Mouse (Mus musculus) kidney, postnatal 0 days (tissue): ENCODE data around the gene Iqcf5. TPM values are rescaled to one million over a fixed set of nuclear protein-coding genes. Genes with fewer than 3 reads are reported as not detected.
"Not testable (repeated sequence)": the region's sequence is repeated elsewhere in the genome, so short reads cannot be mapped to it uniquely, and the experiment has no call there.

Experiments
- ATAC-seq: fragments of 200-750 bp; cut with Nextera tagmentation; replicated peaks from 2 replicates; pipeline ENCODE4 v1.8.0; 2017; ENCODE audit warnings: low read depth, moderate number of reproducible peaks, moderate TSS enrichment, moderate library complexity; ENCODE audit not compliant: low FRiP score
- DNase-seq: peaks from one replicate; pipeline ENCODE4 v3.0.0-alpha.2; 2016; ENCODE audit warnings: low spot score
- H3K27ac ChIP-seq: fragments of 300-500 bp; sonication (generic); 2 replicates; pipeline ENCODE4 v1.5.1; 2014; ENCODE audit warnings: mild to moderate bottlenecking
- H3K27me3 ChIP-seq: fragments of 300-500 bp; sonication (generic); 2 replicates; pipeline ENCODE4 v1.6.1; 2014; ENCODE audit warnings: low read length, mixed read lengths; ENCODE audit not compliant: insufficient read depth
- H3K36me3 ChIP-seq: fragments of 300-500 bp; sonication (generic); 2 replicates; pipeline ENCODE4 v1.6.1; 2014; ENCODE audit warnings: low read length, mixed read lengths; ENCODE audit not compliant: insufficient read depth
- H3K4me1 ChIP-seq: fragments of 300-500 bp; sonication (generic); replicated peaks from 2 replicates; pipeline ENCODE4 v1.6.1; 2014; ENCODE audit warnings: antibody characterized with exemption, low read length, mixed read lengths; ENCODE audit not compliant: insufficient read depth
- H3K4me2 ChIP-seq: fragments of 300-500 bp; sonication (generic); 2 replicates; pipeline ENCODE4 v1.6.1; 2014; ENCODE audit warnings: mild to moderate bottlenecking, low read length, moderate library complexity, mixed read lengths
- H3K4me3 ChIP-seq: fragments of 300-500 bp; sonication (generic); replicated peaks from 2 replicates; pipeline ENCODE4 v1.5.1; 2014; ENCODE audit warnings: low read depth, low read length
- H3K9ac ChIP-seq: fragments of 300-500 bp; sonication (generic); 2 replicates; pipeline ENCODE4 v1.6.1; 2014; ENCODE audit warnings: low read depth, low read length
- H3K9me3 ChIP-seq: fragments of 300-500 bp; sonication (generic); replicated peaks from 2 replicates; pipeline ENCODE4 v1.6.1; 2016; ENCODE audit warnings: low read length, inconsistent platforms, mixed read lengths
- CTCF ChIP-seq: IDR thresholded peaks from 2 replicates; pipeline ENCODE4 v1.5.1; 2016; ENCODE audit warnings: antibody characterized with exemption, low read depth, mild to moderate bottlenecking, moderate library complexity
- WGBS: fragments of 180-500 bp; shearing (Covaris S2); extraction: QIAGEN DNeasy Blood & Tissue Kit; methylation state at CpG from one replicate; pipeline ENCODE4 v1.1.7; 2014; 5-methylcytosine and 5-hydroxymethylcytosine counted together
- polyA plus RNA-seq: library from polyadenylated mRNA; unstranded; fragments of >200 nt; fragmentation: Nextera tagmentation; extraction: Ambion mirVana; gene quantifications from 2 replicates; pipeline ENCODE4 v1.2.1, GENCODE M21; 2015

Iqcf5 gene
- polyA plus RNA-seq, 1 experiment from 2014 or later, result not detected

DNA sequence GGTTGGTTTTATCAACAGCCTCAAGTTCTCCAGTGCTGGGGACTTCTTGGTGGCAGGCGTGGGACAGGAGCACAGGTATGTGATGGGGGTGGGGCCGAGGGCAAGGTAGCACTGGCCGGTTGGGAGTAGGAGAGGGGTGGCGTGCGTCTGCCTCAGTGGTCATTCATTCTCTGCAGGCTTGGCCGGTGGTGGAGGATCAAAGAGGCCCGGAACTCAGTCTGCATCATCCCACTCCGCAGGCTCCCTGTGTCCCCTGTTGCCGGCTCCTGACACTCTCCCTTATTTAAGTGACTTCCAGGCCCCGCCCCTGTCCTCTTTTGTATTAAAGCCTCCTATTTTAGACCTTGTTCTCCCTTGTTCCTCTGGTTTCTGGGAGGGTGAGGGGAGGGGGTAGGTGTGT, 29.3 kb upstream of the Iqcf5 start:
- TF ChIP-seq CTCF, result no peak
- no peak overlapping the region for H3K4me3 ChIP-seq
- no peak for DNase-seq
- ATAC-seq, result no peak
- WGBS, result 82% methylated on average over 10 of the region's 10 CpGs
- no peaks in the 10 kb centered on the region for H3K27me3 ChIP-seq
- H3K4me1 ChIP-seq, result no peaks in the 10 kb centered on the region
- peaks cover 34% of the 10 kb centered on the region; the same call in 1 of the 2 replicates for H3K36me3 ChIP-seq
- no peaks in the 10 kb centered on the region for H3K9me3 ChIP-seq
- H3K9ac ChIP-seq, result no peak overlapping the region
- no peak overlapping the region for H3K4me2 ChIP-seq
- no peak overlapping the region for H3K27ac ChIP-seq

- WGBS, result 81% methylated on average over 6 of the region's 6 CpGs
- H3K4me3 ChIP-seq, H3K4me2 ChIP-seq, H3K9me3 ChIP-seq, H3K27me3 ChIP-seq, H3K27ac ChIP-seq, H3K4me1 ChIP-seq, ATAC-seq, DNase-seq, H3K9ac ChIP-seq: not testable (repeated sequence)
- H3K36me3 ChIP-seq, result peaks cover 24% of the 10 kb centered on the region; the same call in 1 of the 2 replicates
Observed at GRCm38 (mm10) chr9:106487602-106488001, 26.8 kb upstream of the Iqcf5 start.

DNA sequence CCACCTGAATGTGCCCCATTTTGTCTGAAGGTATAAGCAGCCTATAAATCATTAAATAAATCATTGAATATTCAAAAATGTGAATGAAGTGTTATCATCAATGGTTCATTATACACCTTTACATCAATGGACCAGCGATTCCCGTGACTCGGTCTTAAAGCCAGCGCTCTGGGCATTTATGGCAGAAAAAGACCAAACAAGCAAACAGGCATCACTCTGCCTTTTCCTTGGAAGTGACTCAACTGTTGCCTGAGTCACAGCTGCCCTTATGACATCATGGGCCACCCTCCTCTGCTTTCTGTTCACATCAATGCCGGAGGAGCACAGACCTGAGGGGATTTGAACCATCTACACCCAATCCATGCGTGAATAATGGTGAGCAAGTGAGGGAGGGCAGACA, 14.7 kb upstream of the Iqcf5 start, which contains the start of gene Iqcf1:
Gene Iqcf1, plus strand, starts transcription at position 301 of the 400 bp plus-strand sequence.
- ATAC-seq (no peak), DNase-seq (no peak)
- H3K4me3 ChIP-seq, result no peak within 1 kb of the TSS
- no peak within 1 kb of the TSS for H3K27ac ChIP-seq
- H3K27me3 ChIP-seq, result no peaks in the 10 kb centered on the region
- no peak for TF ChIP-seq CTCF
- no peaks in the 10 kb centered on the region for H3K36me3 ChIP-seq
- no peak within 1 kb of the TSS for H3K4me2 ChIP-seq
- WGBS, result 91% methylated on average over 6 of the region's 6 CpGs
- H3K9ac ChIP-seq, result no peak within 1 kb of the TSS
- no peaks in the 10 kb centered on the region for H3K9me3 ChIP-seq
- H3K4me1 ChIP-seq, result no peaks in the 10 kb centered on the region

GRCm38 (mm10) chr9:106501846-106502245, 12.5 kb upstream of the Iqcf5 start:
- TF ChIP-seq CTCF, result no peak
- Histone ChIP-seq H3K9me3 (no peaks in the 10 kb centered on the region), H3K27me3 (no peaks in the 10 kb centered on the region), H3K4me1 (no peaks in the 10 kb centered on the region), H3K9ac (no peak overlapping the region), H3K4me3 (no peak overlapping the region), H3K4me2 (no peak overlapping the region), H3K36me3 (no peaks in the 10 kb centered on the region), H3K27ac (no peak overlapping the region)
- WGBS, result 89% methylated on average over 22 of the region's 22 CpGs
- DNase-seq (no peak), ATAC-seq (no peak)

DNA sequence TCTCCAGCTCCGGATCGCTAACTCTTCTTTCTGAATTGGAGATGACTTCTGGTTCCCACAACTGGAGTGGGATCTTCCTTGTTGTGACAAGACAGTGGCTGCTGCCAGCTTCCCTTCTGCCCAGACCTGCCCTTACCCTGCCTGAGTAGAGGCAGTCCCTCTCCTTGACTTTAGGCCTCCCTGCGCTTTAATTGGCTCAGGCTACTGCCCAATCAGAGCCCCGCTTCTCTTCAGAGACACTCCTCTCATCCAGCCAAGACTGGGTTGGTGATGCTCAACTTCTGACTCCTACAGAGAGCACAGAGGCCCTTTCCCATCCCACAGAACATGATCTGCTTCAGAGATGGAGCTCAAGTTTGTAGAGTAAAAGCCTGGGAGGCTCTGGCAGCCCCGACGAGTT, 10.1 kb upstream of the Iqcf5 start:
- H3K27me3 ChIP-seq, result no peaks in the 10 kb centered on the region
- no peak for ATAC-seq
- H3K9ac ChIP-seq, result no peak overlapping the region
- no peak overlapping the region for H3K4me2 ChIP-seq
- no peak for TF ChIP-seq CTCF
- H3K36me3 ChIP-seq, result no peaks in the 10 kb centered on the region
- H3K9me3 ChIP-seq, result no peaks in the 10 kb centered on the region
- 74% methylated on average over 6 of the region's 6 CpGs for WGBS
- H3K4me1 ChIP-seq, result no peaks in the 10 kb centered on the region
- no peak for DNase-seq
- H3K27ac ChIP-seq, result no peak overlapping the region
- no peak overlapping the region for H3K4me3 ChIP-seq

DNA sequence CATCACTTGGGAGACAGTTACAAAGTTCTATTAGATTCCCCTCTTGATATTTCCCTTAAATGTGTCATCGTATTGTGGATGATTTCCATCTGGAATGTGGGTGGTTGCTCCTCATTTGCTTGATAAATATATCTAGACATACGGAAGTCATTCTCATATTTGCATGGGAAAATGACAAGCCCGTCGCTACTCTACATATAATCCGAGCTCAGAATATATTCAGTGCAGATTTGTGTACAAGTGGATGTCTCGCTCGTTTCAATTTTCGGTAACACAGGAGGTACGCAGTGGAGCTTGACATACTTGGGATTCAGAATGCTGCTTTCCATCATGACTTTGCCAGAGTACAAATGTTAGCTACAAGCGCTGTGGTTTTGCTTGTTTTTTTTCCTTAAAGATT, 5.0 kb upstream of the Iqcf5 start:
- no peak overlapping the region for H3K4me2 ChIP-seq
- H3K4me3 ChIP-seq, result no peak overlapping the region
- H3K27ac ChIP-seq, result no peak overlapping the region
- no peaks in the 10 kb centered on the region for H3K9me3 ChIP-seq
- WGBS, result 90% methylated on average over 10 of the region's 10 CpGs
- no peaks in the 10 kb centered on the region for H3K4me1 ChIP-seq
- no peak overlapping the region for H3K9ac ChIP-seq
- peak; percentile 18 for DNase-seq
- H3K27me3 ChIP-seq, result no peaks in the 10 kb centered on the region
- H3K36me3 ChIP-seq, result no peaks in the 10 kb centered on the region
- TF ChIP-seq CTCF, result no peak
- no peak for ATAC-seq

DNA sequence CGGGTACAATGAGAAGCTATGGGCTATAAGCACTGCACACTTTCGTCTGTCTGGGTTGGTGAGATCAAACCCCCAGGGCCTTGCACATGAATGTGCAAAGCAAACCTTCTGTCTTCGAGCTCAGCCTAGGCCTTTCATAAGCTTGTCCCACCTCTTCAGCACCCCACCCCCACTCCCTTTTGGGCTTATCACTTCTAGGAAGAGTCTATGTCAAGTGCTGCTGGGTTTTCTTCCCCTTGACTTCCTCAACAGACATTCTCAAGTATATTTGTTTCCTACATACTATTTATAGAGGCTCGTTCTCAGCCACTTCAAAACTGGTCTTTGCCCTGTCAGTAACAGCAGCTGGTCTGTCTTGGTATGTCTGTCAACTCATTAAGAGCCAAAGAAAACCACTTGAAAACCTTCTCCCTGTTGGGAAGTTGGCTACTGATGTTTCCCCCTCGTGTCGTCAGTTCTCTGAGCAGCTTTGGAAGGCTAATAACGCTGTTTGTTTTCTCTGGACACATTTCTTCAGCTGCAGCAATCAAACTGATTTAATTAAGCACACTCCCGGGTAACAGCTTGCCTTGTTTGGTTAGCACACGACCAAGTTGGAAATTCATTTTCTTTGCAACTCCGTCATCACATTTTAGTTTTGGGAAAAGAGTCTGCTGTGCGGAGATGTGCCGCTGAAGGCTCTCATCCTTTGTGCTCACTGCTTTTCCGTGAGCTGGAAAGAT, 1.5 kb upstream of the Iqcf5 start:
- Histone ChIP-seq H3K9ac (no peak overlapping the region), H3K27ac (no peak overlapping the region), H3K4me1 (no peaks in the 10 kb centered on the region), H3K4me2 (no peak overlapping the region), H3K36me3 (no peaks in the 10 kb centered on the region), H3K27me3 (no peaks in the 10 kb centered on the region), H3K4me3 (no peak overlapping the region), H3K9me3 (no peaks in the 10 kb centered on the region)
- TF ChIP-seq CTCF, result no peak
- 48% methylated on average over 13 of the region's 13 CpGs for WGBS
- ATAC-seq (no peak), DNase-seq (peak; percentile 70)
